Mouse (Mus musculus) lung, postnatal 10 days (tissue): Measurements from ENCODE around the gene Dda1.

Experiments used
- DNase-seq: peaks from one replicate; pipeline ENCODE4 v3.0.0; 2021

The Dda1 gene

GRCm38 (mm10) chr8:71470146-71470912, 1.3 kb downstream of the Dda1 start:
- no peak for DNase-seq

- DNase-seq, result no peak
Measured at GRCm38 (mm10) chr8:71470913-71471255, 1.9 kb downstream of the Dda1 start.

- no peak for DNase-seq
Measured at GRCm38 (mm10) chr8:71471861-71472260, 2.9 kb downstream of the Dda1 start.

GRCm38 (mm10) chr8:71472601-71473386, 3.8 kb downstream of the Dda1 start:
- DNase-seq, result no peak

GRCm38 (mm10) chr8:71474344-71474743, 5.3 kb downstream of the Dda1 start:
- no peak for DNase-seq

GRCm38 (mm10) chr8:71474785-71475701, 6.0 kb downstream of the Dda1 start:
- DNase-seq, result no peak

- DNase-seq, result no peak
Measured at GRCm38 (mm10) chr8:71475702-71476075, 6.7 kb downstream of the Dda1 start.

GRCm38 (mm10) chr8:71476099-71476940, 7.3 kb downstream of the Dda1 start:
- peak; percentile 87 for DNase-seq

GRCm38 (mm10) chr8:71477196-71477845, 8.3 kb downstream of the Dda1 start:
- no peak for DNase-seq

- no peak for DNase-seq
Measured at GRCm38 (mm10) chr8:71478943-71479342, 9.9 kb downstream of the Dda1 start.

GRCm38 (mm10) chr8:71483932-71484331, 14.9 kb downstream of the Dda1 start:
- peak; percentile 53 for DNase-seq

GRCm38 (mm10) chr8:71484736-71485135, 15.7 kb downstream of the Dda1 start:
- no peak for DNase-seq

- peak; percentile 92 for DNase-seq
Measured at GRCm38 (mm10) chr8:71485142-71486135, 16.4 kb downstream of the Dda1 start, which contains the start of gene Ano8. Gene Ano8, minus strand, starts transcription at chr8:71485963.

GRCm38 (mm10) chr8:71486136-71486529, 17.1 kb downstream of the Dda1 start:
- no peak for DNase-seq

GRCm38 (mm10) chr8:71487691-71488445, 18.9 kb downstream of the Dda1 start, which contains the start of gene Gtpbp3:
Gene Gtpbp3, plus strand, starts transcription at chr8:71488103.
- DNase-seq, result peak; percentile 90

GRCm38 (mm10) chr8:71488454-71488853, 19.5 kb downstream of the Dda1 start:
- DNase-seq, result peak; percentile 95

GRCm38 (mm10) chr8:71495039-71495438, 26.0 kb downstream of the Dda1 start:
- DNase-seq, result peak; percentile 94

GRCm38 (mm10) chr8:71495811-71496210, 26.8 kb downstream of the Dda1 start:
- no peak for DNase-seq

- peak; percentile 96 for DNase-seq
Measured at GRCm38 (mm10) chr8:71496481-71496880, 27.5 kb downstream of the Dda1 start.
